ENCODE assay signal across 32 mouse cellular contexts in genomic region chr16:92739071-92739793, GRCm38 (mm10).
DNase-seq lines count a peak whose midpoint lies in the region; ATAC-seq and TF ChIP-seq lines count a peak whose summit lies in the region.
"Had no signal": no experiment of that assay in that cellular context is flagged by ENCODE, and none has a peak within 500 bp of the region (broad histone marks: within the 10 kb centered on the region; RNA-seq: fewer than 3 reads in every experiment).

No protein-coding gene starts in this region.

- WGBS in embryonic facial prominence, embryonic 12.5 days = 59% methylated on average over 7 of the region's 7 CpGs
- WGBS in limb, embryonic 10.5 days = 56% methylated on average over 7 of the region's 7 CpGs
- WGBS in heart, adult 2 months = 86% methylated on average over 7 of the region's 7 CpGs

- peaks cover 9% of the 10 kb centered on the region for H3K79me2 ChIP-seq in MEL (ENCODE audit: control insufficient read depth, insufficient read depth, low read length, poor library complexity)
- no peaks in the 10 kb centered on the region for H3K79me2 ChIP-seq in heart, adult 2 months (replicated peaks; ENCODE audit: control insufficient read depth, insufficient read depth, low read length)

- peaks cover 0 to 5% of the 10 kb centered on the region in 2 experiments; a peak in 2 of 4 replicates for H3K36me3 ChIP-seq in MEL (ENCODE audit: control insufficient read depth in 1 of 2, insufficient read depth in 2 of 2, low read length in 2 of 2)
- no peaks in the 10 kb centered on the region for H3K36me3 ChIP-seq in embryonic facial prominence, embryonic 12.5 days
- no peaks in the 10 kb centered on the region for H3K36me3 ChIP-seq in limb, embryonic 10.5 days
- H3K36me3 ChIP-seq in heart, adult 2 months (ENCODE audit: control insufficient read depth, insufficient read depth, low read length) = no peaks in the 10 kb centered on the region
- H3K36me3 ChIP-seq: embryonic facial prominence, embryonic 15.5 days; forebrain, embryonic 12.5 days; heart, embryonic 12.5 days; hindbrain, embryonic 13.5 days; limb, embryonic 13.5 days; liver, embryonic 12.5 days; midbrain, embryonic 15.5 days had no signal

- no peaks in the 10 kb centered on the region for H3K9me3 ChIP-seq in MEL (replicated peaks; ENCODE audit: insufficient read depth, low read length)
- H3K9me3 ChIP-seq in embryonic facial prominence, embryonic 12.5 days = no peaks in the 10 kb centered on the region
- H3K9me3 ChIP-seq in limb, embryonic 10.5 days (replicated peaks) = no peaks in the 10 kb centered on the region
- H3K9me3 ChIP-seq: embryonic facial prominence, embryonic 15.5 days; forebrain, embryonic 12.5 days; G1E; heart, embryonic 12.5 days; hindbrain, embryonic 13.5 days; limb, embryonic 13.5 days; liver, embryonic 12.5 days; midbrain, embryonic 15.5 days had no signal

- DNase-seq in MEL (ENCODE audit: low read depth, low spot score) = no peak
- DNase-seq in limb, embryonic 10.5 days (ENCODE audit: low spot score) = peak; percentile 52
- no peak for DNase-seq in cerebellum, adult 9-10 months
- DNase-seq in heart, adult 2 months = no peak
- DNase-seq in right cerebral cortex, adult 2 months (ENCODE audit: low spot score in 2 of 2) = no peak
- DNase-seq: adrenal gland, postnatal 14 days; B cell, adult 2 months; cerebellum, adult 11-12 months; cerebellum, postnatal 10 days; gastrocnemius, postnatal 25 days; heart, adult 11 months; heart, postnatal 4 days; kidney, adult 9 months; kidney, postnatal 10 days; layer of hippocampus, adult 9-11 months; liver, postnatal 0 days; thymus, adult 18-20 months; thymus, postnatal 25 days had no signal

- TF ChIP-seq EP300 in MEL (IDR thresholded peaks at IDR 0.05; ENCODE audit: low read depth in 1 of 2, low read length in 2 of 2) = no peak
- TF ChIP-seq EP300 in heart, adult 2 months (IDR thresholded peaks at IDR 0.05; ENCODE audit: insufficient read depth, low read depth, low read length) = no peak

- intact Hi-C loops in heart, adult 2 months (cut with DNase I) = no loop called here

- H3K4me3 ChIP-seq in MEL (ENCODE audit: control insufficient read depth in 1 of 2, insufficient read depth in 1 of 2, low read depth in 2 of 2, low read length in 2 of 2) = no peak overlapping the region
- H3K4me3 ChIP-seq in embryonic facial prominence, embryonic 12.5 days = no peak overlapping the region
- H3K4me3 ChIP-seq in limb, embryonic 10.5 days = no peak overlapping the region
- no peak overlapping the region for H3K4me3 ChIP-seq in heart, adult 2 months
- H3K4me3 ChIP-seq: embryonic facial prominence, embryonic 15.5 days; forebrain, embryonic 12.5 days; heart, embryonic 12.5 days; hindbrain, embryonic 13.5 days; limb, embryonic 13.5 days; liver, embryonic 12.5 days; midbrain, embryonic 15.5 days had no signal

- TF ChIP-seq CTCF in MEL (IDR thresholded peaks at IDR 0.05 in 2 of 3, conservative IDR thresholded peaks at IDR 0.05 in 1 of 3; ENCODE audit: control insufficient read depth in 1 of 3, insufficient read depth in 1 of 3, low read depth in 2 of 3, low read length in 3 of 3, poor library complexity in 1 of 3, severe bottlenecking in 1 of 3) = no peak
- TF ChIP-seq CTCF in heart, adult 2 months (IDR thresholded peaks at IDR 0.05) = no peak

- ATAC-seq in embryonic facial prominence, embryonic 12.5 days (ENCODE audit: insufficient number of reproducible peaks, insufficient read depth, low FRiP score, low TSS enrichment) = no peak
- ATAC-seq: intestine, postnatal 0 days; liver, embryonic 12.5 days; liver, postnatal 0 days; lung, postnatal 0 days; midbrain, embryonic 15.5 days; Patski had no signal

- no peaks in the 10 kb centered on the region for H3K27me3 ChIP-seq in MEL (ENCODE audit: control insufficient read depth in 1 of 2, insufficient read depth in 2 of 2, low read length in 2 of 2)
- H3K27me3 ChIP-seq in embryonic facial prominence, embryonic 12.5 days = no peaks in the 10 kb centered on the region
- peaks cover 29% of the 10 kb centered on the region for H3K27me3 ChIP-seq in limb, embryonic 10.5 days (ENCODE audit: low read depth, poor library complexity, severe bottlenecking)
- no peaks in the 10 kb centered on the region for H3K27me3 ChIP-seq in heart, adult 2 months (ENCODE audit: control insufficient read depth, insufficient read depth, low read length)
- H3K27me3 ChIP-seq: embryonic facial prominence, embryonic 15.5 days; forebrain, embryonic 12.5 days; liver, embryonic 12.5 days; midbrain, embryonic 15.5 days; Patski had no signal

- no peak overlapping the region for H3K4me2 ChIP-seq in embryonic facial prominence, embryonic 12.5 days (replicated peaks)
- H3K4me2 ChIP-seq: forebrain, embryonic 12.5 days; heart, embryonic 12.5 days; hindbrain, embryonic 13.5 days; liver, embryonic 12.5 days; midbrain, embryonic 15.5 days had no signal

- H3K9ac ChIP-seq in MEL (ENCODE audit: control insufficient read depth, low read depth, low read length, poor library complexity, severe bottlenecking) = no peak overlapping the region
- H3K9ac ChIP-seq in embryonic facial prominence, embryonic 12.5 days = no peak overlapping the region
- no peak overlapping the region for H3K9ac ChIP-seq in heart, adult 2 months (ENCODE audit: low read depth, low read length)
- H3K9ac ChIP-seq: embryonic facial prominence, embryonic 15.5 days; forebrain, embryonic 12.5 days; forebrain, postnatal 0 days; heart, embryonic 12.5 days; hindbrain, embryonic 13.5 days; limb, embryonic 13.5 days; liver, embryonic 12.5 days; liver, postnatal 0 days; midbrain, embryonic 15.5 days had no signal

- no peak for TF ChIP-seq POLR2A in MEL (IDR thresholded peaks at IDR 0.05; ENCODE audit: control insufficient read depth in 1 of 2, insufficient read depth in 1 of 2, low read depth in 1 of 2, low read length in 2 of 2, poor library complexity in 1 of 2)
- no peak for TF ChIP-seq POLR2A in heart, adult 2 months (IDR thresholded peaks at IDR 0.05; ENCODE audit: insufficient read depth, low read depth, low read length)

- H3K4me1 ChIP-seq in MEL (ENCODE audit: control insufficient read depth in 1 of 2, insufficient read depth in 2 of 2, low read length in 2 of 2) = no peaks in the 10 kb centered on the region
- peaks cover 23% of the 10 kb centered on the region for H3K4me1 ChIP-seq in embryonic facial prominence, embryonic 12.5 days
- peaks cover 23% of the 10 kb centered on the region for H3K4me1 ChIP-seq in limb, embryonic 10.5 days
- H3K4me1 ChIP-seq in heart, adult 2 months (ENCODE audit: control insufficient read depth, insufficient read depth, low read length) = no peaks in the 10 kb centered on the region
- H3K4me1 ChIP-seq: midbrain, embryonic 15.5 days had no signal

- TF ChIP-seq RAD21 in MEL (IDR thresholded peaks at IDR 0.05; ENCODE audit: low read depth, low read length) = no peak

- H3K27ac ChIP-seq in MEL (ENCODE audit: control insufficient read depth, low read depth, low read length) = no peak overlapping the region
- H3K27ac ChIP-seq in embryonic facial prominence, embryonic 12.5 days = peak overlapping the region; percentile 61; the same call in 1 of the 2 replicates
- peak overlapping the region; percentile 67; the same call in 1 of the 2 replicates for H3K27ac ChIP-seq in limb, embryonic 10.5 days
- H3K27ac ChIP-seq in heart, adult 2 months = no peak overlapping the region
- H3K27ac ChIP-seq: forebrain, embryonic 12.5 days; hindbrain, embryonic 13.5 days; limb, embryonic 13.5 days; liver, embryonic 12.5 days; macrophage; midbrain, embryonic 15.5 days had no signal

TF ChIP-seq in MEL, 35 proteins besides CTCF, POLR2A, EP300 and RAD21:
- peak; percentile 74 for TF ChIP-seq ZNF384 (IDR thresholded peaks at IDR 0.05; ENCODE audit: low read depth, low read length)
- no peak for TF ChIP-seq MAX (IDR thresholded peaks at IDR 0.05; ENCODE audit: low read length)
- TF ChIP-seq POLR2AphosphoS2 (IDR thresholded peaks at IDR 0.05; ENCODE audit: low read length) = no peak

Comparison
In these comparisons a context has a peak if more than half of its experiments do, and no peak if none do; other contexts are left out.
1. H3K27ac ChIP-seq: peak in embryonic facial prominence, embryonic 12.5 days (single experiment) and limb, embryonic 10.5 days (single experiment); none in MEL (single experiment) and heart, adult 2 months (single experiment).